Mouse (Mus musculus): Measurements from ENCODE around the gene Qtrt2.

DNA sequence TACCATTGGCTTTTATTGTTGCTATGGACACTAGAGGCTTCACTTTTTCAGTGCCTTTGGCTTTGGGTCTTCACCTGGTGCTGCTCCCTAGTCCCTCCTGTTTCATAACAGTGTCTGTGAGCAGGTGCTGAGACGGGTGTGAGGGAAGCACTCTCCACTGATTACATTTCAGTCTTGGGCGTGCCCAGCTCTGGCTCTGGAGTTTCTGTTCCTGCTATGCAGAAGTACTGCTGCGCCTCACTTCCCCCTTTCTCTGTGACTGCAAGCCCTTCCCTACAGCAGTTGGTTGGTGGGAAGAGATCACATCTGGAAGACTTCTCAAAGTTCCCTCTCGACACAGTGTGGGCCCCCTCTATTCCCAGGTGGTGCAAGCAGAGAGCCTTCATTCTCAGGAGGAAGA, 25.0 kb upstream of the Qtrt2 start:
- TF ChIP-seq CTCF (IDR thresholded peaks at IDR 0.05; ENCODE audit: borderline replicate concordance, extremely low read depth, insufficient read depth, insufficient read length) = no peak
- no peak for TF ChIP-seq POLR2A (IDR thresholded peaks at IDR 0.05; ENCODE audit: borderline replicate concordance, extremely low read depth, insufficient read depth, insufficient read length, poor library complexity, severe bottlenecking)
